Mouse (Mus musculus) heart, embryonic 10.5 days (tissue): ENCODE results near the gene Calcr. TPM values are rescaled to one million over a fixed set of nuclear protein-coding genes. Genes with fewer than 3 reads are reported as not detected.
A peak's percentile ranks its signal among the peaks of the same experiment; 100 is the strongest.
"Not testable (repeated sequence)": the region's sequence is repeated elsewhere in the genome, so short reads cannot be mapped to it uniquely, and the experiment has no call there.

Experiments
- DNase-seq: peaks from one replicate; pipeline ENCODE4 v3.0.0-alpha.2; 2017; ENCODE audit warnings: low spot score
- H3K27ac ChIP-seq: fragments of 300-500 bp; sonication (generic); 2 replicates; pipeline ENCODE4 v1.5.1; 2016; ENCODE audit warnings: mild to moderate bottlenecking
- H3K27me3 ChIP-seq: fragments of 300-500 bp; sonication (generic); 2 replicates; pipeline ENCODE4 v1.6.1; 2016; ENCODE audit warnings: mild to moderate bottlenecking; ENCODE audit not compliant: poor library complexity, insufficient read depth, severe bottlenecking
- H3K36me3 ChIP-seq: fragments of 300-500 bp; sonication (generic); 2 replicates; pipeline ENCODE4 v1.6.1; 2016; ENCODE audit warnings: mild to moderate bottlenecking, moderate library complexity
- H3K4me1 ChIP-seq: fragments of 300-500 bp; sonication (generic); 2 replicates; pipeline ENCODE4 v1.6.1; 2016; ENCODE audit warnings: mild to moderate bottlenecking
- H3K4me3 ChIP-seq: fragments of 300-500 bp; sonication (generic); 2 replicates; pipeline ENCODE4 v1.5.1; 2016; ENCODE audit warnings: mild to moderate bottlenecking, moderate library complexity
- H3K9me3 ChIP-seq: fragments of 300-500 bp; sonication (generic); 2 replicates; pipeline ENCODE4 v1.6.1; 2016; ENCODE audit warnings: mild to moderate bottlenecking, moderate library complexity
- WGBS: fragments of 180-500 bp; shearing (Covaris S2); methylation state at CpG from one replicate; pipeline ENCODE4 v1.1.7; 2016; 5-methylcytosine and 5-hydroxymethylcytosine counted together
- polyA plus RNA-seq: library from polyadenylated mRNA; unstranded; fragments of >200 nt; fragmentation: Nextera tagmentation; extraction: Ambion mirVana; gene quantifications from 2 replicates; pipeline ENCODE4 v1.2.1, GENCODE M21; 2016

Gene Calcr
- polyA plus RNA-seq: 0.81 and 1.4 TPM in 2 replicates

DNA sequence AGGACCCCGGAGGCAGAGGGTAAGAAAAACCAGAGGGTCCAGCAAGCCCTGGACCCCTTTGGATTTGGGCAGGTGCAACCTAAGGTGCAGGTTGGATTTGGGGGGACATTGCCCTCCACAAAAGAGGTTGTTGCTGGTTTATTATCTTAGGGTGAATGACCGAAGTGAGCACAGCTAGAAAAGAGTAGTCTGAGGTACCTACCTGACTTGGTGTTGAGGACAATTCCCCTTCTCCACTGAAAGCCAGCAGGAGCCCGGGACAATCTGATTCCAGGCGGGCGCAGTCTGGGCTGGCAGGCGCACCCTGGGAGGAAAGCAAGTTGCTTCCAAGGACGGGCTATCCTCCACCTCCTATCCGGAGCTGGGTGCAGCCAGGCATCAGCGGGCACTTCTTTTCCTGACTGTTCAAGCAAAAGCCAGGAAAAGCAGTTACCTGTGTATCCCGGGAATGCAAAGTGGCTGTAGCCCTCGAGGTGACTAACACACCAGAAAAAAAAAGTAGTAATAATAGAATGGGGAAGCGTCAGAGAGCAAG is at the start of gene Calcr:
Gene Calcr, minus strand, starts transcription at position 485 of the 535 bp plus-strand sequence.
- H3K27me3 ChIP-seq: peaks cover 55% of the 10 kb centered on the region
- H3K9me3 ChIP-seq: no peaks in the 10 kb centered on the region
- H3K4me3 ChIP-seq: peak within 1 kb of the TSS; percentile 71
- no peaks in the 10 kb centered on the region for H3K36me3 ChIP-seq
- 2% methylated on average over 12 of the region's 12 CpGs for WGBS
- peaks cover 13% of the 10 kb centered on the region; the same call in 1 of the 2 replicates for H3K4me1 ChIP-seq
- H3K27ac ChIP-seq: no peak within 1 kb of the TSS
- no peak for DNase-seq

DNA sequence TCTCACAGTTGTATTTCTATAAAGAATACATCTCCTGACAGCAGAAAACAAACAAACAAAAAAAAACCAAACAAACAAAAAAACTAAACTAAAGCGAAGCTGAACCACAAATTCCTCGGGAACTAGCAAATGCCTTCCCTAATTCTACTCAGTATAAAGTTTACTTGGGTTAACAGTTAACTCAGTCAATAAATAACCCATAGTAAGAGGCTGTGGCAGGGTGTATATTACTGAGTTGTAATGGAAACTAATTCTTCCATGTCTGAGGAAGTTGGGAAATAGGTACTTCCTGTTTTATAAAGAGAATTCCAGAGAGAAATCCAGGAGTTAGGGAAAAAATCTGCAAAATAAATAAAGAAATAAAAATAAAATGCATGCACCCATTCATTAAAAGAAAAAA is 3.0 kb upstream of the Calcr start:
- 75% methylated on average over 2 of the region's 2 CpGs for WGBS
- H3K27ac ChIP-seq: no peak overlapping the region
- no peaks in the 10 kb centered on the region for H3K36me3 ChIP-seq
- peaks cover 44% of the 10 kb centered on the region for H3K27me3 ChIP-seq
- peaks cover 13% of the 10 kb centered on the region; the same call in 1 of the 2 replicates for H3K4me1 ChIP-seq
- no peak overlapping the region for H3K4me3 ChIP-seq
- H3K9me3 ChIP-seq: no peaks in the 10 kb centered on the region
- DNase-seq: no peak

- Histone ChIP-seq H3K4me3 (peak overlapping the region; percentile 71), H3K36me3 (no peaks in the 10 kb centered on the region), H3K4me1 (peaks cover 13% of the 10 kb centered on the region; the same call in 1 of the 2 replicates), H3K27ac (no peak overlapping the region), H3K9me3 (no peaks in the 10 kb centered on the region), H3K27me3 (peaks cover 55% of the 10 kb centered on the region)
- WGBS: under 1% methylated on average over 39 of the region's 39 CpGs
- no peak for DNase-seq
Observed at GRCm38 (mm10) chr6:3763171-3763967, 1.1 kb downstream of the Calcr start.

DNA sequence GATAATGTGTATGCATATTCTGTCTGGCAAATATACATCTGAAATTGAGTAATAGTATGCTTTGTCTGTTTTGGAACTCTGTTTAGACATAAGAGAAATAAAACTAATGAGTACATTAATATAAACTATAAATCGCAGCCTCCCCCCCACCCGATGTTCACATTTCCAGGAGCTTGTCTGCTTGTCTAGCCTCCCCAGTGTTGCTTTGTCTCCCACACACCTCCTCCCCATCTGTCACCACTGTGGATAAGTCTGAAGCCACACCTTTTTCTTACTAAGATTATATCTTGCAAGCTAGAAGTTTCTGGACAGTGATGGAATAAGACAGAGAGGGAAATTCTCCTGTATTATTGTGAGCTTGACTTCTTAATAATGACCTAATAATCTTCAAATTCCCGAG is 12.9 kb downstream of the Calcr start:
- Histone ChIP-seq H3K4me1 (no peaks in the 10 kb centered on the region), H3K4me3 (no peak overlapping the region), H3K36me3 (no peaks in the 10 kb centered on the region), H3K9me3 (no peaks in the 10 kb centered on the region), H3K27ac (no peak overlapping the region), H3K27me3 (no peaks in the 10 kb centered on the region)
- 72% methylated on average over 3 of the region's 3 CpGs for WGBS
- no peak for DNase-seq

DNA sequence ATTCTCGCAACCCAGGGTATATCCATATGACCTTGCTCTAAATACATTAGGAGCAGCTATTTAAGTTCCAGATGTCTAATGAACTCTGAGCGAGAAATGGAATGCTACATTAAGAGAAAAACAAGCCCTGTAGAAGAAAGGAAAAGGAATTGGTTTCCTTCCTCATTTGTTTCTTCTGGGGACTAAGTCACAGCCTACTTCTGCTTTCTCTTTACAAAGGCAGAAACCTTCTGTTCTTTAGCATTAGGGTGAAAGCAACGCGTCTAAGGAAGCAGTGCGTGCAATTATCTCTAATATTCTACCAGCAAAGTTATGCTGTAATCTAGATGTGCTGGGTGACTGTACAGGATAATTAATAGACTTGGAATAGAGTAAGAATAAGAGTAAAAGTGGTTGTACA is 14.9 kb downstream of the Calcr start:
- Histone ChIP-seq H3K4me1 (no peaks in the 10 kb centered on the region), H3K27ac (no peak overlapping the region), H3K4me3 (no peak overlapping the region), H3K27me3 (no peaks in the 10 kb centered on the region), H3K9me3 (no peaks in the 10 kb centered on the region), H3K36me3 (no peaks in the 10 kb centered on the region)
- WGBS: 87% methylated on average over 5 of the region's 5 CpGs
- DNase-seq: no peak

DNA sequence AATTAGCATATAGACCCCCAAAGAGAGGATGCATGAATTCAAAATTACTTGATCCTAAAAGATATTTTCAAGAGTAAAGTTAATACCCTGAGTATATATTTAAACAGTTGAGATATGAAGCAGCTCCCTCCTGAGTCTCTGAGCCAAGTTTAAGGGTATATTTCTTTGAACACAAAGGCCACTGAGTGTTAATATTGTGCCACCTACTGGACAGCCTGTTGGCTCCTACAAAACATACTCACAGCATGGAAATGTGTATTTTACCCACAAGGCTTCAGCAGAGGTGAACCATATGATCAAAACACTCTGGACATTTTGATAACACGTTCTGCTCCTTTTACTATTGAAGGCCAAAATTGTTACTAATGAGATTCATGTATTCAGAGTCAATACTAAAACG is 19.0 kb downstream of the Calcr start:
- H3K9me3 ChIP-seq: no peaks in the 10 kb centered on the region
- 40% methylated on average over 2 of the region's 2 CpGs for WGBS
- H3K27me3 ChIP-seq: no peaks in the 10 kb centered on the region
- H3K4me1 ChIP-seq: no peaks in the 10 kb centered on the region
- H3K27ac ChIP-seq: no peak overlapping the region
- no peak for DNase-seq
- no peak overlapping the region for H3K4me3 ChIP-seq
- no peaks in the 10 kb centered on the region for H3K36me3 ChIP-seq

DNA sequence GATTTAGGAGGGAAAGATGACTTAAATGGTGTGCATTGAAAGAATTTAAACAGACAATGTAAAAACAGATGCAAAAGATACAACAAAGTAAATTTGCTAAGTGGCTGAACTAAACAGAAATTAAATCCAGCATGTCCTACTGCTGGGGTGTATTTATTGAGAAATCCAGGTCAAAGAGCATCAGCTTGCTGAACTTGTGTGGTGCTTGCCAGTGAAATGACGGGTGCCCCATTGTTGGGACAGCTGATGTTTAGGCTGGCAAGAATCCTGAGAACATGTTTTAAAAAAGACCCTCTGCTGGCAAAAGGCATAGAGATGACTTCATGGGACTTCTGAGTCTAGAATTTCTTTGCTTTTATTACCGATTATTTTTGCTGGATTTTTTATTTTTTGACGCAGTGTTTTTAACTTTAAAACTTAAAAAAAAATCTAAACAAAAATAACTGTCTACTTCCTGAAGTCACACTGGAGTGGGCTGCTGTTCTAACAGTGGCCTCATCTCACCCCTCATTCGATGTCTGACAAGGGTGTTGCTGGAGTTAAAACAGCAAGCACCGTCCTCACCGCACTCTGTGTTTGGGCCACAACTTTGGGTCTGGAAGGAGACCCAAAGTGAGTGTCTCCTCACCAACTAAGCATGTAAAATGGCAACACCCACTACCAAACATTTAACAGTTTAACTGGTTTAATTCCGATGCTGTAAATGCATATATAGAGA is 22.4 kb downstream of the Calcr start:
- DNase-seq: no peak
- Histone ChIP-seq H3K4me1 (no peaks in the 10 kb centered on the region), H3K27ac (no peak overlapping the region), H3K9me3 (no peaks in the 10 kb centered on the region), H3K4me3 (no peak overlapping the region), H3K36me3 (no peaks in the 10 kb centered on the region), H3K27me3 (no peaks in the 10 kb centered on the region)
- 74% methylated on average over 7 of the region's 7 CpGs for WGBS

DNA sequence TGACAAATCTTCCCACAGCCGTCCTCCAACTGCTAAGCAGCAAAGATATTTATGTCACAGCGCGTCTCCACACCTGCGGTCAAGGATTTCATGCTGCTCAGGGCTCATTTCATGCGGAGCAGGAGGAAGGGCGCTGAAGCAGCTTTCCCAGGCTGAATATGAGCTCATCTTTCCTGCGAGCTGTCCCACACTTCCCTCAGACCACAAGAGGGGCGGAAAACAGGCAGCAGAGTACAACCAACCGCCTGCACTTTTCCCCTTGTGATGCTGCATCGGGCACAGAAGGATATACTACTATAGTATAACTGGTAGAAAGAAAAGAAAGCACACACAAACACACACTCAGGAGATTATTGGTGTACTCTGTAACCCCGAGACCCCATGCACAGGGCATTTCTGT is 23.2 kb downstream of the Calcr start:
- Histone ChIP-seq H3K4me1 (no peaks in the 10 kb centered on the region), H3K27me3 (no peaks in the 10 kb centered on the region), H3K4me3 (no peak overlapping the region), H3K36me3 (no peaks in the 10 kb centered on the region), H3K9me3 (no peaks in the 10 kb centered on the region), H3K27ac (no peak overlapping the region)
- 44% methylated on average over 11 of the region's 11 CpGs for WGBS
- no peak for DNase-seq

DNA sequence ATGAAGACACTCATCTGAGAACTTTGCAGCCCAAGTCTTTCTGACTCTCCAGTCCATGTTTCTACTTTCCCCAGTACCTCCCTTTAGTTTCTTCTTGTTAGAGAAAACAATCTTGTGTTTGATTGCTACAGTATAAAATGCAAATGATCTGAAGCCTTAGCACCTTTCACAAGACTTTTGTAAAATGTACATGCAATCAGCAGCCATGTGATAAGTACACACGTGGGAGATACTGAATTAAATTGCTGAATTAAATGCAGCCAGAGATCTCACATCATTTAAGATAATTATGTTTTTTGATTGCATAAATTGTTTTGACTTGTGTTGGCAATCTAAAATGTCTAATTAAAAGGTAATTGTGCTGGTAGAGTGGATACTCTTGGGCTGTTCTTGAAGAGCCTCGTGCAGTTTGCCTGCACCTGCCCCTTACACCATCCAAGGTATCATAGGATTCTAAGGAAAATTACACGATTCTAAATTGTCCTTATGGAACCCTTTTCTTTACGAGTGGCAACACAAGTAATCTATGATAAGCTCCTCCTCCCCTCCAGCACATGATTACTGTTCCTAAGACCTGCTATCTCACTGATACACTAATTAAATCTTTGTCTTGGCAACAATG is 34.2 kb downstream of the Calcr start:
- Histone ChIP-seq H3K27ac (no peak overlapping the region), H3K9me3 (no peaks in the 10 kb centered on the region), H3K27me3 (no peaks in the 10 kb centered on the region), H3K36me3 (no peaks in the 10 kb centered on the region), H3K4me1 (no peaks in the 10 kb centered on the region), H3K4me3 (no peak overlapping the region)
- WGBS: 58% methylated on average over 4 of the region's 4 CpGs
- no peak for DNase-seq

GRCm38 (mm10) chr6:3688087-3688642 is 76.3 kb downstream of the Calcr start:
- no peak for DNase-seq
- Histone ChIP-seq H3K27me3 (no peaks in the 10 kb centered on the region), H3K4me1 (no peaks in the 10 kb centered on the region), H3K4me3 (no peak overlapping the region), H3K9me3 (no peaks in the 10 kb centered on the region; the same call in 1 of the 2 replicates), H3K36me3 (no peaks in the 10 kb centered on the region), H3K27ac (no peak overlapping the region)
- WGBS: 78% methylated on average over 7 of the region's 7 CpGs

DNA sequence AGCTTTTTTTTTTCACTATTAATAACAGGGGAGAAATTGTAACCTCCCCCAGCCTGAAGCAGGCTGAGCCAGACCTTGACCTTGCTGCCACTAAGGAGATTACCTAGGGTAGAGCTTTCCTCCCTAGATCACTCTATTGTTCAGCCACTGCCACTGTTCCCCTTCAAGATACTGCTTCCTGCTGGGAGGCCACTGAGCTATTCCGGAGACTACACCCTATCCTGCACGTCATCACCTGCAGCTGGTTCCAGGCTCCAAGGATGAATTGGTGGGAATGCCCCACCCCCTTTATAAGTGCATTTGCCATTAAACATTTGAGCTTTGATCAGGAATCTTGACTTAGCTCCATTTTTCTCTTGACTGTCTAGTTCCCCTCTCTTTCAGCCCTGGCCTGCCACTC is 86.2 kb downstream of the Calcr start:
- not testable (repeated sequence) for H3K4me3 ChIP-seq, DNase-seq, H3K9me3 ChIP-seq, H3K27me3 ChIP-seq, H3K27ac ChIP-seq, H3K4me1 ChIP-seq, H3K36me3 ChIP-seq
- 55% methylated on average over 2 of the region's 2 CpGs for WGBS

GRCm38 (mm10) chr6:3677806-3678205 is 86.7 kb downstream of the Calcr start:
- Histone ChIP-seq H3K9me3 (no peaks in the 10 kb centered on the region), H3K27me3 (no peaks in the 10 kb centered on the region), H3K36me3 (no peaks in the 10 kb centered on the region), H3K4me1 (no peaks in the 10 kb centered on the region), H3K27ac (no peak overlapping the region), H3K4me3 (no peak overlapping the region)
- 74% methylated on average over 2 of the region's 2 CpGs for WGBS
- no peak for DNase-seq

- not testable (repeated sequence) for H3K27ac ChIP-seq, H3K36me3 ChIP-seq, H3K9me3 ChIP-seq, H3K27me3 ChIP-seq, H3K4me3 ChIP-seq, H3K4me1 ChIP-seq, DNase-seq
- WGBS: 82% methylated on average over 4 of the region's 4 CpGs
Observed at GRCm38 (mm10) chr6:3671941-3672340, 92.6 kb downstream of the Calcr start.
